Mouse (Mus musculus): ENCODE data around the gene Arsk. TPM values are rescaled to one million over a fixed set of nuclear protein-coding genes. Genes with fewer than 3 reads are reported as not detected.

The Arsk gene
- 4.2 and 6.0 TPM in 2 replicates for polyA plus RNA-seq (2015; fragmentation: Nextera tagmentation; extraction: Ambion mirVana)

DNA sequence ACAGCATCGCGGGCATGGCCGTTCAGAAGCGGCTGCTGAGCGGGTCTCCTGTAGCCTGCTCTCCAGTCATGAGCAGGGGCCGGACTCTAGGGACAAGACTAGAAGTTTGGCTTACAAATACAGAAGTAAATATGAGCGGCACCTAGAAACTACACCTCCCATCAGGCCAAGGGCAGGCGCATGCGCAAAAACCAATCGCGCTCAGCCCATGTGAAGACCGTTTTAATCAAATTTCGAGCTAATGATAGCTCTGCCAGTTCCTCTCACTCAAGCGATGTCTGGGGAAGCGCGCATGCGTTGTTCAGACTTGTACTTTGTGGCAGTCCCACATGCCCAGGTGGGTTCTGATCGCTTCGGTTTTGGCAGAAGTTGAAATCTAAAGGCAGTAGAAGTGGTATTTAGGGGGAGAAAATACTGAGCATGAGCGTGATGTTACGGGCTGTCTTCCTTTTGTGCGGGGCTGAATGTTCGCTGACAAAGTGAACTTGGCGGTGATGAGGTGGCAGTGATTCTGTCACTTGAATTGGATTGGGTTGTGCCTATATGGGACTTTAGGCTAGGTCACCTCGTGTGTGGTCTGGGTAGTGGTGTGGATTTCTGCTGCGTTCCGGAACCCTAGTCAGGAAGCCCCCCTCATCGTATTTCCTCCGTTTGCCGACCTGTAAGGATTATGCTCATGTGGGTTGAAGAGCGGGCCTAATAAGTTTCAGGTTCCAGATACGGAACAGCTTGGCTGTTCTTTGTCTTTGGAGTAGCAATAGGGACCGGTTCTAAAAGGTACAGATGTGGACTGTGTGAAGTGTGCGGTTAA is at the start of gene Arsk, which contains the start of gene Ttc37:
Gene Arsk (minus strand): TSS at position 168 of the 811 bp plus-strand sequence.
Gene Ttc37 (plus strand): TSS at position 242 of the 811 bp plus-strand sequence.
- H3K9ac ChIP-seq: peak within 1 kb of the TSS; percentile 73
- peak within 1 kb of the TSS; percentile 66 for H3K4me3 ChIP-seq
- ATAC-seq: peak; percentile 97
- H3K36me3 ChIP-seq (ENCODE audit: poor library complexity, severe bottlenecking): peaks cover 5% of the 10 kb centered on the region; the same call in 1 of the 2 replicates
- WGBS: under 1% methylated on average over 34 of the region's 34 CpGs
- H3K4me1 ChIP-seq: peaks cover 10% of the 10 kb centered on the region
- no peaks in the 10 kb centered on the region for H3K9me3 ChIP-seq (replicated peaks)
- H3K27me3 ChIP-seq: no peaks in the 10 kb centered on the region
- peak within 1 kb of the TSS; percentile 65 for H3K27ac ChIP-seq
- peak within 1 kb of the TSS; percentile 75 for H3K4me2 ChIP-seq

DNA sequence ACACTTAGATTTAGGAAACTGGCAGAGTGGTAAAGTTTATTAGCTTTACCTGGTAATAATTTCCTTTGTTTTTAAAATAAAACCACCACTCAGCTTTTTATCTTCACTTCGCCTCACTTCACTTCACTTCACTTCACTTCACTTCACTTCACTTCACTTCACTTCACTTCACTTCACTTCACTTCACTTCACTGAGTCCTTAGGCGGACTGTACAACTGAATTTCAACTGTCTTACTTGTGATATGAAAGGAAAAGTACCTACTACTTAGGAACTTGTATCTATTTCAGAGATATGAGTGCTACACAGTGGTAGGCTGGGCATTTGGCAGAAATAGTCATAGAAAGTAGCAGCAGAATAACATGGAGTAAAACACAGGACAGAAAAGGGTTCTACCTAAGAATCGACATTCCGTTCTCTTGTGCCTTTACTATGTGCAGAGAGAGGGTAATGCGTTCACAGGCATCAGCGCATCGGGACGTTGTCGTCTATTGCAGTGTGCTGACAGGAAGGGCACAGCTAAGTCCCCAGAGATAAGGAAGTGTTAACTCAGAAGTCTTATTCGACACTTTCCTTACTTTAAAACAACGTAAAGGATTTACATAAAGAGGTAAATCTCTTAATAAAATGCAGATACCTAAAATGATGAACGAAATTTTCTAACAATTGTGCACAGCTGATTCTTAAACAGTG is 42.8 kb upstream of the Arsk start:
- Histone ChIP-seq H3K4me1 (no peaks in the 10 kb centered on the region), H3K27ac (no peak overlapping the region), H3K4me3 (no peak overlapping the region), H3K36me3 (ENCODE audit: poor library complexity, severe bottlenecking) (peaks cover 38% of the 10 kb centered on the region), H3K27me3 (no peaks in the 10 kb centered on the region), H3K4me2 (no peak overlapping the region), H3K9ac (no peak overlapping the region), H3K9me3 (replicated peaks) (no peaks in the 10 kb centered on the region)
- ATAC-seq: no peak
- 88% methylated on average over 12 of the region's 12 CpGs for WGBS

DNA sequence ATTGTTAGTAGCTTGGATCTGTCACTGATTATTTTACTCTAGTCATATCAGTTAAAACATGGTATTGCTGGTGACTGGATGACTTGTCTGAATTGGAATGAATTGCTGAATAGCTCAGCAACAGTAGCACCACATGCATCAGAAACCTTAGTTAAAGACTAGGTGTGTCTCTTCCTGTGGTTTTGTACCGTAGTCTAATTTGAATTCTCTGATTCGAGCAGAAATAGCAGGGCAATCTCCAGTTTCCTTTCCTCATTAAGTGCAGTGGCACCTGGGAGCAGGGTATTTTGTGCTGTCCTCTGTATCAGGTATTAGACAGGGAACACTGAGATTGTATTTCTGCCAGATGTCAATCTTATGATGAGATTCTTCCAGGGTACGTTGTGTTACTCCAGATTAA is 40.4 kb upstream of the Arsk start:
- Histone ChIP-seq H3K9ac (no peak overlapping the region), H3K9me3 (replicated peaks) (no peaks in the 10 kb centered on the region), H3K4me1 (no peaks in the 10 kb centered on the region), H3K36me3 (ENCODE audit: poor library complexity, severe bottlenecking) (peaks cover 53% of the 10 kb centered on the region), H3K4me3 (no peak overlapping the region), H3K4me2 (no peak overlapping the region), H3K27me3 (no peaks in the 10 kb centered on the region), H3K27ac (no peak overlapping the region)
- WGBS: 89% methylated on average over 3 of the region's 3 CpGs
- no peak for ATAC-seq

DNA sequence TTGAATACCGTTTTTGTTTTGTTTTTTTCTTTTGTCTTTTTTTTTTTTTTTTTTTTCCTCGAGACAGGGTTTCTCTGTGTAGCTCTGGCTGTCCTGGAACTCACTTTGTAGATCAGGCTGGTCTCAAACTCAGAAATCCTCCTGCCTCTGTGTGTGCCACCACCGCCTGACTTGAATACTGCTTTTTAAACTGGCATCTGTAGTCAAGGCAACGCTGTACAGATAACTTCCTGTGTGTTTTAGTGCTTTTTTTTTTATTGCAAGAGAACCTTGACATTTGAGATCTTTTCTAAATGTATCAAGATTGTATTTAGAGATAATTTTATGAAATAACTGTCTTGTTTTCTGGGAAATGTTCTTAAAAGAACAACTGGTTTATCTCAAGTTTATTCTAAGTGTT is 34.0 kb upstream of the Arsk start:
- Histone ChIP-seq H3K4me3 (no peak overlapping the region), H3K9ac (no peak overlapping the region), H3K4me2 (no peak overlapping the region), H3K9me3 (replicated peaks) (no peaks in the 10 kb centered on the region), H3K36me3 (ENCODE audit: poor library complexity, severe bottlenecking) (peaks cover 65% of the 10 kb centered on the region), H3K27ac (no peak overlapping the region), H3K27me3 (no peaks in the 10 kb centered on the region), H3K4me1 (no peaks in the 10 kb centered on the region)
- whole genome bisulfite sequencing: 86% methylated on average over 4 of the region's 4 CpGs
- no peak for ATAC-seq

DNA sequence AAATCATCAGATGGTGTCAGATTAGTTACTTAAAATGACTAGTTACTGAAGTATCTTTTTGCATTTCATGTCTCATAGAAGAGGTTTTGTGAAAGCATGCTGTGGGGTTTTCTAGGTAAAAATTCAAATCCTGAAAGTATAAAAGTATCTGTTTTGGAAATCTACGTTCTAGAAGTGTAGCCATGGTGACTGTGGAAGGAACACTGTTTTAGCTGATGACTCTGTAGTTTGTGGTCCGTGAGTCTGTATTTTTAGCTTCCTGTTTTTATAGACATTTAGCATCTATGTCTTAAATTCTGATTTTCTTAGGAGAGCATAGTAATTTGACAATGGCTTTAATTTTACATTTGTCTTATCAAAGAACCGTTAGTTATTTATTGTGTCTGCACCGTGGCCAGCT is 30.3 kb upstream of the Arsk start:
- ATAC-seq: no peak
- H3K9ac ChIP-seq: no peak overlapping the region
- H3K27me3 ChIP-seq: no peaks in the 10 kb centered on the region
- peaks cover 69% of the 10 kb centered on the region for H3K36me3 ChIP-seq (ENCODE audit: poor library complexity, severe bottlenecking)
- no peak overlapping the region for H3K4me3 ChIP-seq
- H3K9me3 ChIP-seq (replicated peaks): no peaks in the 10 kb centered on the region
- H3K4me2 ChIP-seq: no peak overlapping the region
- H3K4me1 ChIP-seq: no peaks in the 10 kb centered on the region
- 93% methylated on average over 4 of the region's 4 CpGs for WGBS
- no peak overlapping the region for H3K27ac ChIP-seq

DNA sequence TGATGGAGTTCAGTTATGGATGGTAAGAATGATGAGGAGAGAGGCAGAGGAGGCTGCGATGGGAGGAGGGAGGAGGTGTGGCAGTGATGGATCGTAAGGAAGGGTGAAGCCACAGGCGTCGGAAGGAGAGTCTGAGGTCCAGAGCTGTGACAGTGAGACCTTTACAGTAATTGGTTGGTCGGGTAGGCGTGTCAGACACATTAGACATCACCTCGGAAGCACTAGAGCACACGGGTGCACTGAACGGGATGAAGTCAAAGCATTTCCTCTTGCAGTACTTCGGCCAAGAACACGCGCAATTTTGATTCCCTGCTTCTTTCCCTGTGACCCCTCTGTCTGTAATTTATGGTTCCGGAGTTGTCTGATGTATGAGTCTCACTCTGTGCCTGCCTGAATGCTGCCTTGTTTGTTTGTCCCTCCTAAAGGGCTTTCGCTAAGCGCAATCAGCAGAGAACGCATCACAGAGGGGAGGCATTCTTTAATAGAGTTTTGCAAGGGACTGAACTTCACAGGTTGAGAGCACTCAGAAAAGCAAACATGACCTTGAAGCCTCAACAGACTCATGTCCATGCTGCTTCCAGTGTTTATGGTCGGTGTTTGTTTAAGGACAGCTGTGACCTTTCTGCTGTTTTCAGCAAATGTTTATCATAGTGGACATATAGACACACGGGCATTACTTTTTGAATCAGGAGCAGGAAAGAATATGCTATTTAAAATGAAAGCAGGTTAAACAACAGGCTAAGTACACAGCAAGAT is 10.8 kb upstream of the Arsk start:
- Histone ChIP-seq H3K4me3 (no peak overlapping the region), H3K4me1 (no peaks in the 10 kb centered on the region), H3K36me3 (ENCODE audit: poor library complexity, severe bottlenecking) (peaks cover 33% of the 10 kb centered on the region), H3K9me3 (replicated peaks) (no peaks in the 10 kb centered on the region), H3K27me3 (no peaks in the 10 kb centered on the region), H3K4me2 (no peak overlapping the region), H3K27ac (no peak overlapping the region), H3K9ac (no peak overlapping the region)
- 90% methylated on average over 18 of the region's 18 CpGs for WGBS
- no peak for ATAC-seq

DNA sequence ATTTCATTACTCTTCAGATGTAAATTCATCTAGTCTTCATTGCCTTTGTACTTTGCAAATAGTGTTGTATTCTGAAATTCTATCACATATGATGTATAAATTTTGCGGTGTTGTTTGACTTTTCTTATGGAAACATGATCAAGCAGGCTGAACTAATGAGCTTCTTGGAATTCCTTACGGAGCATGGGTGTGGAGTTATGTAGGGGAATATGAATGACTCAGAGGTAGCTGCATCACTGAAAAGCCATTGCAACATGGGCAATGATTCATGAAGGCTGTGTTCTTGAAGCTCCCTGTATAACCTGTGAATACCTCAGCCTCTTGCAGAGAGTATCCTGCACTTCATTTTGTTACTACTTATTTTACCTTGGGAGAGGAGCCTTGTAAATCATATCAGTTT is 3.5 kb upstream of the Arsk start:
- no peak overlapping the region for H3K4me3 ChIP-seq
- no peak for ATAC-seq

DNA sequence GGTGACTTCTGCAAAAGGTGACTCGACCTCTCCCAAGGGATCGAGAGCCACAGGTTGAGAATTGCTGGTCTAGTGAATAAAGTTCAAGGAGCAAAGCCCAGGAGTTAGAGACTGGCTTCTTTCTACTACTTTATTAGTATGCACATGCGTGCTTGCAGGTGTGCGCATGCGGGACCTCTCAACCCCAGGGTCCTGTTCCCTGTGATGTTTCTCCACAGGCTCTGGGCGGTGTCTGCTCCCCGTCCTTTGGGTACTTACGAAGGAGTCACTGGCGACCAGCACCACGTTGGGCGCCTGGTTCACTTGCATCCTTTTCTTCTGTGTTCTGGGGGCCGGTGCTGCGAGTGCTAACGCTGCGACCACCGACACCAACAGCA is 356 bp downstream of the Arsk start:
- Histone ChIP-seq H3K27ac (peak overlapping the region; percentile 65), H3K9me3 (replicated peaks) (no peaks in the 10 kb centered on the region), H3K4me3 (peak overlapping the region; percentile 66), H3K9ac (peak overlapping the region; percentile 73), H3K4me1 (peaks cover 10% of the 10 kb centered on the region), H3K36me3 (ENCODE audit: poor library complexity, severe bottlenecking) (peaks cover 1% of the 10 kb centered on the region; the same call in 1 of the 2 replicates), H3K27me3 (no peaks in the 10 kb centered on the region), H3K4me2 (peak overlapping the region; percentile 75)
- 3% methylated on average over 16 of the region's 16 CpGs for WGBS
- ATAC-seq: peak; percentile 84

More for the DNA sequence above, 3.5 kb upstream of the Arsk start:
- H3K4me2 ChIP-seq: no peak overlapping the region
- no peak overlapping the region for H3K27ac ChIP-seq
- no peaks in the 10 kb centered on the region for H3K27me3 ChIP-seq
- no peak overlapping the region for H3K9ac ChIP-seq
- H3K9me3 ChIP-seq (replicated peaks): no peaks in the 10 kb centered on the region
- H3K4me1 ChIP-seq: peaks cover 10% of the 10 kb centered on the region
- WGBS: 99% methylated on average over 2 of the region's 2 CpGs
- peaks cover 5% of the 10 kb centered on the region; the same call in 1 of the 2 replicates for H3K36me3 ChIP-seq (ENCODE audit: poor library complexity, severe bottlenecking)

DNA sequence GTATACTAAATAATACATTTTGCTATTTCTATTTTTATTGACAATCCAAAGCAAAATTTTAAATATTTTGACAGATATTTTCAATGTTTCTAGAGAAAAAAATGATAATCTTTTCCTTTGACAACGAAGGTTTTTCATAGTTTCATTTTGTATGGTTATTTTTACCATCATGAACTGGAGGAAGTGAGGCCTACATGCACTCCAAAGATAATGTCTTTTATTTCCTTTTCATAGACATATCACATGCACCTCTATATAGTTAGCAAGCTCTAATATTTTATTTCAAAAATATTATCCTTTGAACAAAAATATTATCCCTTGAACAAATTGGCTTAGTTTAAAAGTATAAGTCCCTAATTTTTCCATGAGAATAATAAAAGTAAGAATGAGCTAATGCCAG is 24.1 kb downstream of the Arsk start:
- H3K4me1 ChIP-seq: no peaks in the 10 kb centered on the region
- WGBS: 87% methylated on average over 1 of the region's 1 CpGs
- no peaks in the 10 kb centered on the region for H3K36me3 ChIP-seq (ENCODE audit: poor library complexity, severe bottlenecking)
- H3K4me3 ChIP-seq: no peak overlapping the region
- no peak overlapping the region for H3K4me2 ChIP-seq
- H3K9me3 ChIP-seq (replicated peaks): no peaks in the 10 kb centered on the region
- H3K9ac ChIP-seq: no peak overlapping the region
- no peaks in the 10 kb centered on the region for H3K27me3 ChIP-seq
- H3K27ac ChIP-seq: no peak overlapping the region
- ATAC-seq: no peak

DNA sequence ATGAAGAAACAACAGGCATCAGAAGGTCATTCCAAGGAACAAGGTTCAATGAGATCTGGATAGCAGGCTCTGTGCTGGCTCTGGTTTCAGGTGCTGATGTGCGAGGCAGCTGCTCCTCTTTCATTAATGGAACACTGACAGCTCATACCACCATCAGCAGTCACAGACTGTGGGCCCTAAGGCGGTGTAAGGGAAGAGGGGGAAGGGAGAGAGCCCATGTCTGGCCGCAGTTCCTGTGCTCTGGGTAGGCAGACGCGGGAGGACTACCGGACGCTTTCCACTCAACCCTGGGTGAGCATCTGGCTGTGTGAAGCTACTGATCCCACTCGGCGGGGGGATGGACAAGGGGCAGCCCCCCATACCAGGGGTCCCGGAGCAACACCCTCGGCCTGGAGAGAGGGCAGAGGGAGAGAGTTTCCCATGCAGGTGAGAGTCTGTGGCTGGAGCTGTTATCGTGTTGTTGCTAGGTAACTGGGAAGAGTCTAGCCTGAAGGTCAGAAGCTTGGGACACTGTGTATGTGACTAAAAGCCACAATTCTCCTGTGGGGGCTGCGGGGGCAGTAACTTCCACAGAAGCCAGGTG is 34.0 kb downstream of the Arsk start:
- 0 out of 2 replicates have a peak, but pooled peaks have one; percentile 10 for ATAC-seq
- Histone ChIP-seq H3K9ac (no peak overlapping the region), H3K36me3 (ENCODE audit: poor library complexity, severe bottlenecking) (peaks cover 10% of the 10 kb centered on the region), H3K4me3 (no peak overlapping the region), H3K9me3 (replicated peaks) (no peaks in the 10 kb centered on the region), H3K4me1 (no peaks in the 10 kb centered on the region), H3K27ac (no peak overlapping the region), H3K4me2 (no peak overlapping the region), H3K27me3 (no peaks in the 10 kb centered on the region)
- 87% methylated on average over 13 of the region's 13 CpGs for WGBS

DNA sequence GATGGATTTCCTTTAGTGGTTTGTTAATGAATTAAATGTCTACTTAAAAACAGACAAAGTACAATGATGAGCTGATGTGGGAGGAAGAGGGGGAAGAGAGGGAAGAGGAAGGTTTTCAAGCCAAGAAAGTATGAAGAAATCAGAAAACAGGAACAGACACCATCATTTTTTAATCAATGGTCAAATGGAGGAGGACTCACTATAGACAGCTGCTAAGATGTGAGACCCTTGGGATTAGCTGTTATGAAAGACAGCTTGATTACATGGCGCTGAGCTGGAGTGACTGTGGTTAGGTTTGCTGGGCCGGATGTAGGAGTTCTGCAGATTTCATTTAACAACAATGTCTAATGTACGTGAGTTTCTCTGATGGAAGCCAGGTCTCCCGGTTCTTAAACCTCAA is 34.9 kb downstream of the Arsk start:
- no peak overlapping the region for H3K9ac ChIP-seq
- no peak for ATAC-seq
- H3K4me1 ChIP-seq: no peaks in the 10 kb centered on the region
- WGBS: 93% methylated on average over 4 of the region's 4 CpGs
- H3K9me3 ChIP-seq (replicated peaks): no peaks in the 10 kb centered on the region
- no peak overlapping the region for H3K4me2 ChIP-seq
- H3K27ac ChIP-seq: no peak overlapping the region
- no peak overlapping the region for H3K4me3 ChIP-seq
- no peaks in the 10 kb centered on the region for H3K27me3 ChIP-seq
- H3K36me3 ChIP-seq (ENCODE audit: poor library complexity, severe bottlenecking): peaks cover 10% of the 10 kb centered on the region
